Mouse (Mus musculus): ENCODE results near the gene Tubgcp4.

GRCm38 (mm10) chr2:121239426-121239825 is 69.0 kb downstream of the Tubgcp4 start:
- TF ChIP-seq POLR2A (IDR thresholded peaks at IDR 0.05; ENCODE audit: borderline replicate concordance, control insufficient read depth, low read depth, low read length) (no peak), CTCF (IDR thresholded peaks at IDR 0.05; ENCODE audit: control insufficient read depth, insufficient read depth, low read length) (no peak)

All from bone marrow, adult 2 months (tissue).